Mouse (Mus musculus) forebrain, embryonic 10.5 days (tissue): Measurements from ENCODE around the gene Gm3629. TPM values are rescaled to one million over a fixed set of nuclear protein-coding genes. Genes with fewer than 3 reads are reported as not detected.
"Not testable (repeated sequence)": the region's sequence is repeated elsewhere in the genome, so short reads cannot be mapped to it uniquely, and the experiment has no call there.

Source experiments
- DNase-seq: peaks from one replicate; pipeline ENCODE4 v3.0.0-alpha.2; 2017; ENCODE audit warnings: low spot score; ENCODE audit errors: extremely low spot score
- H3K27ac ChIP-seq: fragments of 300-500 bp; sonication (generic); 2 replicates; pipeline ENCODE4 v1.5.1; 2016; ENCODE audit warnings: mild to moderate bottlenecking
- H3K27me3 ChIP-seq: fragments of 300-500 bp; sonication (generic); 2 replicates; pipeline ENCODE4 v1.6.1; 2016; ENCODE audit warnings: mild to moderate bottlenecking; ENCODE audit not compliant: poor library complexity, severe bottlenecking
- H3K36me3 ChIP-seq: fragments of 300-500 bp; sonication (generic); replicated peaks from 2 replicates; pipeline ENCODE4 v1.6.1; 2016; ENCODE audit warnings: mild to moderate bottlenecking, moderate library complexity
- H3K4me1 ChIP-seq: fragments of 300-500 bp; sonication (generic); 2 replicates; pipeline ENCODE4 v1.6.1; 2016
- H3K4me3 ChIP-seq: fragments of 300-500 bp; sonication (generic); 2 replicates; pipeline ENCODE4 v1.5.1; 2016; ENCODE audit warnings: mild to moderate bottlenecking, moderate library complexity
- H3K9me3 ChIP-seq: fragments of 300-500 bp; sonication (generic); 2 replicates; pipeline ENCODE4 v1.6.1; 2016; ENCODE audit warnings: mild to moderate bottlenecking, moderate library complexity
- WGBS: fragments of 180-500 bp; shearing (Covaris S2); methylation state at CpG from one replicate; pipeline ENCODE4 v1.1.7; 2016; 5-methylcytosine and 5-hydroxymethylcytosine counted together
- polyA plus RNA-seq: library from polyadenylated mRNA; unstranded; fragments of >200 nt; fragmentation: Nextera tagmentation; extraction: Ambion mirVana; gene quantifications from 2 replicates; pipeline ENCODE4 v1.2.1, GENCODE M21; 2016

Gene Gm3629
- polyA plus RNA-seq, result 0.20 and 0.50 TPM in 2 replicates

- WGBS, result 31% methylated on average over 1 of the region's 2 CpGs
- not testable (repeated sequence) for H3K27me3 ChIP-seq, DNase-seq, H3K4me3 ChIP-seq, H3K4me1 ChIP-seq, H3K9me3 ChIP-seq, H3K27ac ChIP-seq, H3K36me3 ChIP-seq
These were observed at the start of gene Gm3629 for GRCm38 (mm10) chr14:6590513-6590912. Gm3629 (minus strand) TSS chr14:6590613.

- 71% methylated on average over 1 of the region's 2 CpGs for WGBS
- H3K9me3 ChIP-seq, H3K4me3 ChIP-seq, H3K27ac ChIP-seq, DNase-seq, H3K36me3 ChIP-seq, H3K27me3 ChIP-seq, H3K4me1 ChIP-seq: not testable (repeated sequence)
These were observed 31.9 kb upstream of the Gm3629 start, which contains the start of gene Gm3460 for GRCm38 (mm10) chr14:6622318-6622717. Gm3460 (minus strand) TSS chr14:6622418.

- H3K4me1 ChIP-seq, H3K9me3 ChIP-seq, DNase-seq, H3K27ac ChIP-seq, H3K4me3 ChIP-seq, H3K27me3 ChIP-seq, H3K36me3 ChIP-seq: not testable (repeated sequence)
- no CpG with 5 or more reads among the region's 1 CpGs for WGBS
These were observed 16.0 kb upstream of the Gm3629 start for GRCm38 (mm10) chr14:6606436-6606835.

- peak overlapping the region; percentile 70 for H3K27ac ChIP-seq
- DNase-seq, result peak; percentile 58
- WGBS, result 6% methylated on average over 11 of the region's 20 CpGs
These were observed 14.6 kb upstream of the Gm3629 start for GRCm38 (mm10) chr14:6605004-6605403.

GRCm38 (mm10) chr14:6604551-6604950 lies 14.1 kb upstream of the Gm3629 start:
- not testable (repeated sequence) for H3K9me3 ChIP-seq, H3K27me3 ChIP-seq, H3K4me1 ChIP-seq, H3K36me3 ChIP-seq
- Histone ChIP-seq H3K27ac (peak overlapping the region; percentile 70), H3K4me3 (peak overlapping the region; percentile 50)
- peak; percentile 19 for DNase-seq
- 4% methylated on average over 17 of the region's 20 CpGs for WGBS

More at GRCm38 (mm10) chr14:6605004-6605403, 14.6 kb upstream of the Gm3629 start:
- not testable (repeated sequence) for H3K27me3 ChIP-seq, H3K9me3 ChIP-seq, H3K4me1 ChIP-seq, H3K36me3 ChIP-seq
- peak overlapping the region; percentile 50 for H3K4me3 ChIP-seq

- H3K27me3 ChIP-seq, H3K27ac ChIP-seq, H3K36me3 ChIP-seq, DNase-seq, H3K9me3 ChIP-seq, H3K4me3 ChIP-seq, H3K4me1 ChIP-seq: not testable (repeated sequence)
- WGBS, result 75% methylated on average over 1 of the region's 2 CpGs
These were observed 53.2 kb downstream of the Gm3629 start, which contains the start of gene Gm8356 for GRCm38 (mm10) chr14:6537190-6537589. Gm8356 (minus strand) TSS chr14:6537290.

Other genes with a start within 250 kb of the Gm3629 start
- not detected in 2 replicates for gene Gm3618, start 246.9 kb downstream of the Gm3629 start, polyA plus RNA-seq
- not detected in 2 replicates for gene Gm16440, start 200.3 kb downstream of the Gm3629 start, polyA plus RNA-seq
- gene Gm3591, start 178.1 kb downstream of the Gm3629 start, polyA plus RNA-seq, result 0.57 and 1.5 TPM in 2 replicates
- gene Gm3594, start 146.0 kb downstream of the Gm3629 start, polyA plus RNA-seq, result not detected in 2 replicates
- gene Gm8356, start 53.3 kb downstream of the Gm3629 start, polyA plus RNA-seq, result not detected in 2 replicates
- not detected in 2 replicates for gene Gm3460, start 31.8 kb upstream of the Gm3629 start, polyA plus RNA-seq
- not detected in 2 replicates for gene Gm10251, start 93.6 kb upstream of the Gm3629 start, polyA plus RNA-seq
- gene Gm8050, start 129.6 kb upstream of the Gm3629 start, polyA plus RNA-seq, result not detected in 2 replicates
- 4.7 and 5.1 TPM in 2 replicates for gene Gm3636, start 151.7 kb upstream of the Gm3629 start, polyA plus RNA-seq
- gene Gm8362, start 183.8 kb upstream of the Gm3629 start, polyA plus RNA-seq, result not detected in 2 replicates
- gene Gm3642, start 249.7 kb upstream of the Gm3629 start, polyA plus RNA-seq, result not detected in 2 replicates